Mouse (Mus musculus): ENCODE measurements around the gene Lpcat4.
A peak's percentile ranks its signal among the peaks of the same experiment; 100 is the strongest.

The Lpcat4 gene

GRCm38 (mm10) chr2:112239212-112239934 lies at the start of gene Lpcat4:
Gene Lpcat4 (plus strand): TSS chr2:112239468.
- peak; percentile 92 for DNase-seq (ENCODE audit: low read depth)

- peak; percentile 82 for DNase-seq (ENCODE audit: low read depth)
Observed at GRCm38 (mm10) chr2:112196859-112197258, 42.4 kb upstream of the Lpcat4 start.

GRCm38 (mm10) chr2:112203056-112203455 lies 36.2 kb upstream of the Lpcat4 start:
- peak; percentile 81 for DNase-seq (ENCODE audit: low read depth)

GRCm38 (mm10) chr2:112210142-112210541 lies 29.1 kb upstream of the Lpcat4 start:
- DNase-seq (ENCODE audit: low read depth): no peak

- DNase-seq (ENCODE audit: low read depth): no peak
Observed at GRCm38 (mm10) chr2:112210699-112211098, 28.6 kb upstream of the Lpcat4 start.

GRCm38 (mm10) chr2:112215977-112216376 lies 23.3 kb upstream of the Lpcat4 start:
- peak; percentile 73 for DNase-seq (ENCODE audit: low read depth)

- no peak for DNase-seq (ENCODE audit: low read depth)
Observed at GRCm38 (mm10) chr2:112217614-112218013, 21.7 kb upstream of the Lpcat4 start.

- no peak for DNase-seq (ENCODE audit: low read depth)
Observed at GRCm38 (mm10) chr2:112220880-112221279, 18.4 kb upstream of the Lpcat4 start.

- DNase-seq (ENCODE audit: low read depth): no peak
Observed at GRCm38 (mm10) chr2:112222607-112223006, 16.7 kb upstream of the Lpcat4 start.

GRCm38 (mm10) chr2:112224356-112224755 lies 14.9 kb upstream of the Lpcat4 start:
- DNase-seq (ENCODE audit: low read depth): no peak

GRCm38 (mm10) chr2:112232623-112233022 lies 6.6 kb upstream of the Lpcat4 start:
- DNase-seq (ENCODE audit: low read depth): no peak

- peak; percentile 32 for DNase-seq (ENCODE audit: low read depth)
Observed at GRCm38 (mm10) chr2:112236620-112237019, 2.6 kb upstream of the Lpcat4 start.

GRCm38 (mm10) chr2:112238006-112238405 lies 1.3 kb upstream of the Lpcat4 start:
- no peak for DNase-seq (ENCODE audit: low read depth)

GRCm38 (mm10) chr2:112239935-112240721 lies 860 bp downstream of the Lpcat4 start:
- DNase-seq (ENCODE audit: low read depth): peak; percentile 43

- DNase-seq (ENCODE audit: low read depth): no peak
Observed at GRCm38 (mm10) chr2:112241787-112242186, 2.5 kb downstream of the Lpcat4 start.

- DNase-seq (ENCODE audit: low read depth): peak; percentile 43
Observed at GRCm38 (mm10) chr2:112245307-112245706, 6.0 kb downstream of the Lpcat4 start.

GRCm38 (mm10) chr2:112246193-112246592 lies 6.9 kb downstream of the Lpcat4 start:
- no peak for DNase-seq (ENCODE audit: low read depth)

GRCm38 (mm10) chr2:112247323-112247722 lies 8.1 kb downstream of the Lpcat4 start:
- DNase-seq (ENCODE audit: low read depth): no peak

GRCm38 (mm10) chr2:112249780-112250453 lies 10.6 kb downstream of the Lpcat4 start:
- DNase-seq (ENCODE audit: low read depth): no peak

- no peak for DNase-seq (ENCODE audit: low read depth)
Observed at GRCm38 (mm10) chr2:112254675-112255515, 15.6 kb downstream of the Lpcat4 start.

GRCm38 (mm10) chr2:112259241-112259962 lies 20.1 kb downstream of the Lpcat4 start, which contains the start of gene Nutm1:
Gene Nutm1 (minus strand): TSS chr2:112259291.
- peak; percentile 70 for DNase-seq (ENCODE audit: low read depth)
